Mouse (Mus musculus): ENCODE data around the gene Pias4. TPM values are rescaled to one million over a fixed set of nuclear protein-coding genes. Genes with fewer than 3 reads are reported as not detected.
A peak's percentile ranks its signal among the peaks of the same experiment; 100 is the strongest.

Gene Pias4
- total and polyA plus RNA-seq, 3 experiments, result 21.0 to 40.4 TPM; not detected in 1

DNA sequence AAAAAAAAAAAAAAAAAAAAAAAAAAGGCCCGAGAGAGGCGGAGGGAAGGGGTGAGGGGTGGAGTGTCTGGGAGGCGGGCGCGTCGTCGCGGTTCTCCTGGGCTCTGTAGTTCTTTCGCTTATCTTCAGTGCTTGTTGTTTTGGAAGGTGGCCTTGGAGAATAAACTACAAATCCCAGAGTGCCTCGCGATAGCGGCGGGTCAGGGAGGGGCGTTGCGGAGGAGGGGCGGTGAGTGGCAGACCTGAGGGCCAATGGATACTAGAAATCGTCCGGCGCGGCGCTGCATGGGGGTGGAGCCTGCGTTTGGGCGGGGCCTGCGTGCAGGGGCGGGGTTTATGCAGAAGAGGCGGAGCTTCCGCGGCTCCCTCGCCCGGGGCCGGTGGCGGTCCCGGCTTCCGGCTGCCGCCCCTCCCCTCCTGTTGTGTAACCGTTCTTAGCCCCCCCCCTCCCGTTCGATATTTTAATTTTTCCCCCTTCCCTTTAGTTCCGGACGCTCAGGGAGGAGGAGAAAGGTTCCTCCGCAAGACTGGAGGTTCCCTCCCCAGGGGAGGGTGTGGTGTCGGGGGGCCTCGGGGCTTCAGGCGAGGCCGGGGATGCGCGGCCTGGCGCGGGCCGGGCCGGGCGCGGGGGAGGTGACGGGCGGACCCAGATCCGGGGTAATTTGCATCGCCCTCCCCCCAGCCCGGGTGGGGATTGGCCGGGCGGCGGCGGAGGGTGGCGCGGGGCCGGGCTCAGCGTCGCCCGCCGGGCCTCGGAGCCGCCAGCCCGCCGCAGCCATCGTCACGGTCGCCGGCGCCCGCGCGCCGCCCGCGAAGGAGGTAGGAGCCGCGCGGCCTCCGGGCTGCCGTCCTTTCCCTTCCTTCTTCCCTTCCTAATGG is 30.2 kb downstream of the Pias4 start (continued):
- TF ChIP-seq JUND (IDR thresholded peaks at IDR 0.05; ENCODE audit: low read depth, low read length) (no peak), BHLHE40 (IDR thresholded peaks at IDR 0.05; ENCODE audit: borderline replicate concordance, low read depth, low read length) (no peak), ZNF384 (IDR thresholded peaks at IDR 0.05; ENCODE audit: low read depth, low read length) (peak; percentile 100), TCF12 (IDR thresholded peaks at IDR 0.05; ENCODE audit: low read depth, low read length) (peak; percentile 34)

DNA sequence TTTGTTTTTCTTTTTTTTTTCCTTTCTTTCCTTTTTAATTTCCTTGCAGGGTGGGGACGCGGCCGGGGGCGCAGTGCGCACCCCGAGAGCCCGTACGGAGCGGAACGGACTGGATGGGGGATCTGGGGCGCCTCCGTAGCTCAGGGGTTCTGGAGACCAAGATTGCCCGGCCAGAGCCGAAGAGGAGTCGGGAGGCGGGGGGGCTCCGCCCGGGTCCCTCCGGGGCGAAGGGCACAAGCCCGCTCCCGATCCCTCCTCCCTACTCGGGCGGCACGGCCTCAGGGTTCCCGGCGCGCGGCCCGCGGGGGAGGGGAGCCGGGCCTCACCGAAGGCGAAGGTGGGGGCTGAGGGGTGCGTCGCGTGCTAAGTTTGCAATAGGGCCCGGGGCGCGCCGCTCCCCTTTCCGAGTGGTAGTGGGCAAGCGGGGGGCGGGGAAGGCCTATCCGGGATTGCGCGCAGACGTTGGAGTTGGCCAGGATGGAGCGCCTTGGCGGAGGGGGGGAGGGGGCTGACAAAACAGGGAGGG is 31.0 kb downstream of the Pias4 start:
- H3K9me3 ChIP-seq (replicated peaks; ENCODE audit: insufficient read depth, low read length), result no peaks in the 10 kb centered on the region
- peaks cover 2 to 14% of the 10 kb centered on the region in 2 experiments; a peak in 3 of 4 replicates for H3K4me1 ChIP-seq (ENCODE audit: control insufficient read depth in 1 of 2, insufficient read depth in 2 of 2, low read length in 2 of 2)
- peak overlapping the region; percentile 88 to 97 for H3K4me3 ChIP-seq (ENCODE audit: control insufficient read depth in 1 of 2, insufficient read depth in 1 of 2, low read depth in 2 of 2, low read length in 2 of 2)
- H3K36me3 ChIP-seq (ENCODE audit: control insufficient read depth in 1 of 2, insufficient read depth in 2 of 2, low read length in 2 of 2), result peaks cover 0 to 16% of the 10 kb centered on the region in 2 experiments; a peak in 3 of 4 replicates
- TF ChIP-seq CHD1 (IDR thresholded peaks at IDR 0.05; ENCODE audit: low read depth, low read length) (0 out of 2 replicates have a peak, but pooled peaks have one; percentile 11), USF2 (IDR thresholded peaks at IDR 0.05; ENCODE audit: borderline replicate concordance in 1 of 2, insufficient read depth in 1 of 2, low read depth in 1 of 2, low read length in 2 of 2) (no peak), POLR2A (IDR thresholded peaks at IDR 0.05; ENCODE audit: control insufficient read depth in 1 of 2, insufficient read depth in 1 of 2, low read depth in 1 of 2, low read length in 2 of 2, poor library complexity in 1 of 2) (0 out of 4 replicates have a peak, but pooled peaks of 1 of the 2 experiments have one; percentile 0), BHLHE40 (IDR thresholded peaks at IDR 0.05; ENCODE audit: borderline replicate concordance, low read depth, low read length) (peak; percentile 49; the same call in 1 of the 2 replicates), MAZ (IDR thresholded peaks at IDR 0.05; ENCODE audit: low read depth, low read length) (peak; percentile 64; the same call in 1 of the 2 replicates), MAFK (IDR thresholded peaks at IDR 0.05; ENCODE audit: borderline replicate concordance, low read depth, low read length) (no peak), TBP (IDR thresholded peaks at IDR 0.05; ENCODE audit: low read depth, low read length) (peak; percentile 9; the same call in 1 of the 2 replicates), ZKSCAN1 (IDR thresholded peaks at IDR 0.05; ENCODE audit: low read depth, low read length) (0 out of 2 replicates have a peak, but pooled peaks have one; percentile 36), ETS1 (IDR thresholded peaks at IDR 0.05; ENCODE audit: low read depth, low read length) (no peak; the same call in 1 of the 2 replicates), USF1 (IDR thresholded peaks at IDR 0.05; ENCODE audit: low read depth, low read length) (0 out of 2 replicates have a peak, but pooled peaks have one; percentile 4), MXI1 (IDR thresholded peaks at IDR 0.05; ENCODE audit: low read depth, low read length) (0 out of 2 replicates have a peak, but pooled peaks have one; percentile 44), EP300 (IDR thresholded peaks at IDR 0.05; ENCODE audit: low read depth in 1 of 2, low read length in 2 of 2) (no peak)
- peak overlapping the region; percentile 95 for H3K9ac ChIP-seq (ENCODE audit: control insufficient read depth, low read depth, low read length, poor library complexity, severe bottlenecking)
- peaks cover 51% of the 10 kb centered on the region for H3K79me2 ChIP-seq (ENCODE audit: control insufficient read depth, insufficient read depth, low read length, poor library complexity)
- no peaks in the 10 kb centered on the region for H3K27me3 ChIP-seq (ENCODE audit: control insufficient read depth in 1 of 2, insufficient read depth in 2 of 2, low read length in 2 of 2)
- H3K27ac ChIP-seq (ENCODE audit: control insufficient read depth, low read depth, low read length), result peak overlapping the region; percentile 96
- DNase-seq (ENCODE audit: low read depth, low spot score), result peak; percentile 83

Data from MEL (cell line).